In the genomic region with DNA sequence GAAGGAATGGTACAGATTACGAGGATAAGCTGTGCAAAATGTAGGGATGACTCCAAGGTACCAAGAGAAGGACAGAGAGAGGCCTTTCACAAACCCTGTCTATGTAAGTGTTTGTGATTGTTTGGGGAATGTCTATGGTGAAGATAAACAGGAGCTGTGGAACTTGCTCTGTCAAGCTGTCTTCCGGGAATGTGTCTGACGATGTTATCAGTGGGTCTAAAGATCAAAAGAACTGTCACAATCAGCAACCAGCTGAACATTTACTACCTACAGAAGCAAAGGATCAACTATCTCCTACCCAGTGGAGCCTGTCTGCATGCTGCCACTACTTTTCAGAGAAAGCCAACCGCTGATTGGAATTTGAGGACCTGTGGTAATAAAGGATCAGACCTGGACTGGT, we compare ENCODE assay signal across 10 mouse cellular contexts.
"Had no signal": no experiment of that assay in that cellular context is flagged by ENCODE, and none has a peak within 500 bp of the region (broad histone marks: within the 10 kb centered on the region; RNA-seq: fewer than 3 reads in every experiment).

No protein-coding gene starts in this region.

- H3K9ac ChIP-seq: hindbrain, embryonic 15.5 days; limb, embryonic 13.5 days; lung, embryonic 14.5 days; midbrain, embryonic 13.5 days had no signal

- H3K36me3 ChIP-seq: hindbrain, embryonic 15.5 days; limb, embryonic 13.5 days; midbrain, embryonic 13.5 days had no signal

- DNase-seq: kidney, adult 18-20 months; kidney, postnatal 10 days; kidney, postnatal 4 days; left cerebral cortex, postnatal 4 days; lung, embryonic 14.5 days; lung, postnatal 36 days had no signal

- H3K4me3 ChIP-seq: hindbrain, embryonic 15.5 days; layer of hippocampus, adult 2 months; limb, embryonic 13.5 days; midbrain, embryonic 13.5 days had no signal

- H3K9me3 ChIP-seq: hindbrain, embryonic 15.5 days; limb, embryonic 13.5 days; midbrain, embryonic 13.5 days had no signal

- ATAC-seq: midbrain, embryonic 13.5 days had no signal

- H3K4me2 ChIP-seq: hindbrain, embryonic 15.5 days; limb, embryonic 13.5 days; lung, embryonic 14.5 days; midbrain, embryonic 13.5 days had no signal

- H3K27ac ChIP-seq: hindbrain, embryonic 15.5 days; layer of hippocampus, adult 2 months; limb, embryonic 13.5 days; midbrain, embryonic 13.5 days had no signal

- H3K27me3 ChIP-seq: hindbrain, embryonic 15.5 days; limb, embryonic 13.5 days; midbrain, embryonic 13.5 days had no signal

- H3K4me1 ChIP-seq: hindbrain, embryonic 15.5 days; midbrain, embryonic 13.5 days had no signal
